Mouse (Mus musculus): Measurements from ENCODE around the gene Tmem17.

The Tmem17 gene

GRCm38 (mm10) chr11:22512038-22513001 is at the start of gene Tmem17:
Gene Tmem17, plus strand, starts transcription at chr11:22512088.
- peak; percentile 72 to 79 for DNase-seq (ENCODE audit: low spot score in 2 of 2)

DNA sequence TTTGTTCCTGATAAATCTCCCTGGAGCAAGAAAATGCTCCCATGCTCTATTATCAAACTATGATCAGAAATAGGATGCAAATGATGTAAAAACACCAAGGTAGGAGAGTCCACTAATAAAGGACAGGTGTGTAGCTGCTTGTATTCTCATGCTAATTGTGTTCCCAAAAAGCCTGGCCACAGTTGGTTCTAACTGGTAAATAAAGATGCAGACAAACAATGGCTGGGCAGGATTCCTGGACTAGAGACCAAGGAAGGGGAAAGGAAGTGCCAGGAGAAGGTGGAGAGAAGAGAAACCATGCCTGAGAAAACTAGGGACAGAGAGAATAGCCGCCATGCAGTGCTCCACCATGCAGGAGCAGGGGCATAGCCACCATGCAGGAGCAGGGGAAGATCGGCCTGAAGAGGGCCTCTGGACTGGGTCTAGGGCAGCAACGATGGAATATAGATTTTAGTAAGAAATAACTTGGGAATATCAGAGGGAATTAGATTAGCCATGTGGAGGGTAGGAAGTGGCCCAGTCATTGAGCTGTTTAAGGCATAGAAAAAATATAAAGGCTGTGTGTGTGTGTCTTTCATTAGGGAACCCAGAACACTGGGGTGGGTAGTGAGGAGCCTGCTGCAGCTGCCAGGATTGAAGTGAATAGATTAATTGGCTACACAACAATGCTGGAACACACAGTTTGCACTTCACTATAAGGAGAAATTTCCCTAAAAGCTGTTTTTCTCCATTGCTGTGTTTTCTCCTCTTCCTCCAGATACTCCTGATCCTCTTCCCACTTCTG is 31.9 kb upstream of the Tmem17 start:
- no peak for DNase-seq (ENCODE audit: low spot score in 2 of 2)

- no peak for DNase-seq (ENCODE audit: low spot score in 2 of 2)
Observed at GRCm38 (mm10) chr11:22481639-22482361, 30.1 kb upstream of the Tmem17 start.

GRCm38 (mm10) chr11:22482362-22482760 is 29.5 kb upstream of the Tmem17 start:
- DNase-seq (ENCODE audit: low spot score in 2 of 2), result no peak

DNA sequence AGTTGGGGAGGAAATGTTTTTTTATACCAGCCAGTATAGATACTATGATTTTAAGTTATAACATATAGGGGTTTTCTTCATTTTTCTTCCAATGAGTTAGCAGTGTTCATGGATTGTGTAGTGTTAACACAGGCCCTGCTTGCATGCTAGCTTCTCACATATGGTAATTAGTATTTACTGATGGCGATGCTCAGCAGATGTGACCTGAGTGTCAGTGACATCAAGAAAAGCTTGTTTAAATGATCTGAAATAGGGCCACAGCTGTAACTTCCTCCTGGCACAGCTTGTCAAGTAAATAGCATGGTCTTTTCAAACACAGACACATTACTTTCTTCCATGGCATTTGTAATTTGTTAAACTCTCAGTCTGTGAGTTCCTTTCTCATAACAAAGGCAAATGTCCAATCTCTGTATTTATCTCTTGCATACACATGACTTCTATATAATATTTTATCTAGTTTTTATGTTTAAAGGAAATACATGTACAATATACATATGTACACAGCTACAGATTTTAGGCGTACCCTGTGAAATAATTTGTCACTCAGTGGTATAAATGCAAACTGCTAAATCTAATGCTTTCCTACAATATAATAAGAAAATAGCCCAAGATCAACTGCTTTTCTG is 18.1 kb upstream of the Tmem17 start:
- DNase-seq (ENCODE audit: low spot score in 2 of 2), result no peak

GRCm38 (mm10) chr11:22494941-22495340 is 16.9 kb upstream of the Tmem17 start:
- DNase-seq (ENCODE audit: low spot score in 2 of 2), result no peak

DNA sequence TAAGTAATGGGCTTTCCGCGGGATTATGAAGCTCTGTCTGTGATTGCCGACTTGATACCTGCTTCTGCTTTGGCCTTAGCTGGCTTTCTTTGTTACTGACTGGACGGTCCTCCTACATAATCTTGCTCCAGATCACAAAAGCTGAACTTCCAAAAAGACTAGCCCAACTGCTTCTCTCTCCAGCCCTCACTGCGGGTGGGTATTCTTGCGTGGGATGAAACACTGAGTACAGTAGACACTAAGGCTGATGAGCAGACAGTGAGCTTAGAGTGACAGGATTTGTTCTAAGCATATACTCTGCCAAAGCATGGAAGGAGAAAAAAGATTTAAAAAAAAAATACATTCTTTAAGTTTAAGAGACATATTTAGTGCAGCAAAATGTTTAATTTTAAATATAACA is 12.5 kb upstream of the Tmem17 start:
- DNase-seq (ENCODE audit: low spot score in 2 of 2), result peak; percentile 10 to 25

DNA sequence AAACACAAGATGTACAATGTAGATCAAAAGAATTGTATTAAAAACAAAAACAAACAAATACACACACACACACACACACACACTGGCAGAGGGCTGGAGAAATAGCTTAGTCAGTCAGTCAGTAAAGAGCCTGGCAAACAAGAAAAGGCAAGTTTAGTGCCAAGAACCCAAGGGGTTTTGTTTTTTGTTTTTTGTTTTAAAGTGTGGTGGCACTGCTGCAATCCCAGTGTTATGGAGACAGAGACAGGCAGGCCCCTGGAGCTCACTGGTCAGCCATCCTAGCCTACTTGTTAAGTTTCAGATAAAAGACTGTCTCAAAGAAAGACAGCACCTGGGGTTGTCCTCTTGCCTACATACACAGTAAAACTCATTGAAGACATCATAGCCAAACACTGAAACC is 12.0 kb upstream of the Tmem17 start:
- no peak for DNase-seq (ENCODE audit: low spot score in 2 of 2)

- DNase-seq (ENCODE audit: low spot score in 2 of 2), result no peak
Observed at GRCm38 (mm10) chr11:22500771-22501566, 10.9 kb upstream of the Tmem17 start.

DNA sequence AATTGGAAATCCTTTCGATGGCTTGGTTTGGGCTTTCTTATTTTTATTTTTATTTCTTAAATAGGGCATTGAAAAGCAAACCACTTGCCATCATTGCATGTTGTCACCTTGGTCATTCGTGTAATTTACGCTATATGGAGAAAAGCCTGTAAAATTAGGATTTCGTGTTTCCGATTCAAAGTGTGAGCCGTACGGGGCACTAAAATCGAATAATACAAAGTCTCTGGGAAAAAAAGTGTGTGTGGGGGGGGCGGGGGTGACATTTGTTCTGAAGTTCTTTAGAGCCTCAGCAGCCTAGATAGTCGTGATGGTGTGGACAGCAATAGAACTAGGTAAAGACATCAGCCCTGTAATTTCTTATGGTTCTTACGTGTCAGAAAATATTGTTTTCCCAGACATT is 1.2 kb downstream of the Tmem17 start:
- no peak for DNase-seq (ENCODE audit: low spot score in 2 of 2)

DNA sequence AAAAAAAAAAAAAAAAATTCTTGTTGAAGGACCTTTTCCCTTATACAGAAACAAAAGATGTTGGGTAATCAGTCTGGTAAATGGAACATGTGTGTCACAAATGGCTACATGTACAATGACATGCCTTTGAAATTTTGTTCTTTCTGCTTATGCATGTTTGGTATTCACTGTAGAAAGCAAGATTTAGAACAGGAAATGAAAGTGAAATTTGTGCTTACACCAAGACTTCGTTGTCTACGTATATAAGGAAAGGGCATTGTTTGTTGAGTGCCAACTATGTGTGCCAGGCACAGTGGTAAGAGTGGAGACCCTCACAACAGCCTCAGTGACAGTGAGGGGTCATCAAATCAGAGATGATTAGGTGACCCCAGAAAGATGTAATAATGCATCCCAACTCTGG is 3.2 kb downstream of the Tmem17 start:
- no peak for DNase-seq (ENCODE audit: low spot score in 2 of 2)

DNA sequence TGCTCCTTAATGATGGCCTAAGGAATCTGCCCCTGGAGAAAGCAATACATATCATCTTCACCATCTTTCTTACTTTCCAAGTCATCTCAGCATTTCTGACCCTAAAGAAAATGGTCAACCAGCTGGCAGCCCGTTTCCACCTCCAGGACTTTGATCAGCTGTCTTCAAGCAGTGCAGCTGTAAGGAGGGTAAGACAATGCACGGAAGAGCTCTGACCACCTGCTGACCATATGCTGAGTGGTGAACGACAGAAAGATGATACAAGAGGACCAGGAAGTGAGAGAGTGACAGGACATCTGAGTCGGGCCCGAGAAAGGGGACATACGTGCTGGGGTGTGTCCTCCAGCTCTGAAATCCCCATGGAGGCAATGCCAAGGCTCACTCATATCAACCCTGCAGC is 6.6 kb downstream of the Tmem17 start:
- no peak for DNase-seq (ENCODE audit: low spot score in 2 of 2)

DNA sequence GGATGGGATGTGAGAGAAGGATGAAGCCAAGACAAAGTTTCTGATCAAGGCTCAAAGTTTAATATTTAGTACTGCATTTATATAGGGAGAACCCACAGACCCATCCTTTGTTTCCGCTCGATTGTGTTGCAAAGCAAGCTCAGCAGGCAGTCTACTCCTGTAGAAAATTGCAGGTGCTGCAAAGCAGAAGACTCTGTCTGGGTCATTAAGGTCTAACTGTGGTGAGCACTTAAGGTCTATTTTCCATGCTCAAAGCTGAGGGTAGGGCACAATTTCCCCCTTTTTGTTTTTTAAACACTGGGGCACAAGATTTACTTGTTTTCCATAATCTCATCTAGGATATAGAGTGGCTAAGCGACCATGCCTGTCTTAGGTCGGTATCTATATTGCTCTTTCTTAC is 8.4 kb downstream of the Tmem17 start:
- no peak for DNase-seq (ENCODE audit: low spot score in 2 of 2)

GRCm38 (mm10) chr11:22524606-22525005 is 12.7 kb downstream of the Tmem17 start:
- DNase-seq (ENCODE audit: low spot score in 2 of 2), result no peak

GRCm38 (mm10) chr11:22540600-22540999 is 28.7 kb downstream of the Tmem17 start:
- DNase-seq (ENCODE audit: low spot score in 2 of 2), result no peak

GRCm38 (mm10) chr11:22560061-22560460 is 48.2 kb downstream of the Tmem17 start:
- DNase-seq (ENCODE audit: low spot score in 2 of 2), result no peak

GRCm38 (mm10) chr11:22560503-22561328 is 48.8 kb downstream of the Tmem17 start:
- peak; percentile 87 for DNase-seq (ENCODE audit: low spot score in 2 of 2)

DNA sequence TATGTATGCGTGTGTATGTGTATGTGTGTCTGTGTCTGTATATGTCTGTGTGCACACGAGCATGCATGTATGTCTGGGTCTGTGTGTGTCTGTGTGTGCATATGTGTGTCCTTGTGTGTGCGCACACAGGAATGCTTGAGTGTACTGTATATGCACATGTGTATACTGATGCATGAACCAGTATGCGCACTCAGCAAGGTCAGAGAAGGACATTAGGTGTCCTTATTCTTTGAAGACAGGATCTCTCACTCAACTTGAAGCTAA is 49.4 kb downstream of the Tmem17 start:
- DNase-seq (ENCODE audit: low spot score in 2 of 2), result no peak

- no peak for DNase-seq (ENCODE audit: low spot score in 2 of 2)
Observed at GRCm38 (mm10) chr11:22563706-22564105, 51.8 kb downstream of the Tmem17 start.

- no peak for DNase-seq (ENCODE audit: low spot score in 2 of 2)
Observed at GRCm38 (mm10) chr11:22564676-22565075, 52.8 kb downstream of the Tmem17 start.
